Mouse (Mus musculus) cerebellum, postnatal 36 days (tissue): ENCODE data around the gene Ece1.

Experiments
- DNase-seq, 2 experiments: peaks; one replicate each; pipeline ENCODE4 v3.0.0; 2021 to 2022; ENCODE audit warnings: mixed read lengths in 2 of 2

Ece1 gene

DNA sequence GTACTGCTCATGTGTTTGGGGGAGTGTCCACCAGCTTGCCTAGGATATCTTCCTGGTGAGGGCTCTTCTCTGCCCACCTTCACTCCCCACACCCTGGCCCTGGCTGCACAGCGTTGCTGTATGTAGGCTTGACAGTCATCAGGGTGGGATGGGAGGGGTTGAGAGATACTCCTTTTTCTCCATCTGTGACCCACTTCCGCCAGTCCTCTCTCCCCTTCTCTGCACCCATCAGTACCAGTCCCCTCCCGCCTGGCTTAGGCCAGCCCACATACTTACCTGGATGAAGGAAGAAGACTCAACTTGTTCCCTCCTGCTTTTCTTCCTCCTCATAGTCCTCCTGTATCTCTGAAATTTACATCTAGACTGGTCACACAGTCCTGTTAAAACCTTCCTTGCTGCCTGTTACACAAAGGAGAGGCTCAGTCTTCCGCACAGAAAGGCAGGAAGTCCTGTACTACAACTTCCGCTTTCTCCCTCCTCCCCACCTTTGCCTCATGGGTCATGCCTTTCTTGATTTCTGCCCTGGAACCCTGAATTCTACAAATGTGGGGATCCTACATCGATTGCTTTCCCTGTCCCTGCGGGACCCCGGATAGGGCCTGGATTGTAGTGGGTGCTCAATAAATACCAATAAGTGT lies 21.6 kb downstream of the Ece1 start:
- no peak for DNase-seq

DNA sequence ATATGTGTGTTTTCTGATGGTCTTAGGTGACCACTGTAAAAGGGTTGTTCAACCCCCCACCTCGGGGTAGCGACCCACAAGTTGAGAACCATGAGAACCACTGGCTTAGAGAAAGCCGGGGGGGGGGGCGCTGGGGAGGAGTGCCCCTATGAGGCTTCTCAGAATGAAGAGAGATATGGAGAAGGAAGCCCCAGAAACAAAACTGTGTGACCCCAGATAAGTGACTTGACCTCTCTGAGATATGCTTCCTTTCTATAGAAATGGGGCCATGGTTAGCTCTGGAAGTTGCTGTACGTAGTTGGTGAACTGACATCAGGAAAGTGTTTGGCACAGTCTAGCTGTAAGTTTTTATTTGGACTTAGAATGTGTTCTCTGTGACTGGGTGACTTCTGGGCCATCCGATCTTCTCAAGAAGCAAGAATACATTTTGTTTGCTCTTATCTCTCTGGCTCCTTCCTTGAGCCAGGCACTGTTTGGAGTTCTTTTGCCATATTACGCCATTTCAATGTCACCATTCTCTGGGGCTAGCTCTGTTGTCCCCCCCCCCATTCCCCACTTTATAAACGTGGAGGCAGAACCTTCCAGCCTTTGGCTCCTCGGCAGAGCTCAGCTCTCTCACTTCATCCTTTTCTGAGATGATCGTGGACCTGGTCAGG lies 25.4 kb downstream of the Ece1 start:
- no peak for DNase-seq

- DNase-seq = no peak
These were observed 26.0 kb downstream of the Ece1 start for GRCm38 (mm10) chr4:137887993-137888388.

DNA sequence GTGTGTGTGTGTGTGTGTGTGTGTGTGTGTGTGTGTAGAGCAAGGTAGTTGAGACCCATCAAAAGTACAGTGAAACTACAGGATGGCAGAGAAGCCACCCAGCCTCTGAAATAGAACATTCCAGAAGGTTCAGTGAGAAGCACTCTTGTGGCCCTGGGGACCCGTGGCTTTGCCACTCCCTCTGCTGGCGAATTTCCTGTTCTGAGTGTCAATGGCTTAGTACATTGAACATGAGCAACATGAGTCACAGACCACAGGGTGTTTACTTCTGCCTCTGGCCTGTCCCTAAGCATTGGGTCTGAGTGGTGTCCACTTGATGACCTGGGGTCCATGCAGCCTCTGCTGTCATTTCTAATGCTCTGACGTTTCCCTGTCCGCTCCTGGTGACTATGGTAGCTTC lies 28.6 kb downstream of the Ece1 start:
- DNase-seq = no peak

- DNase-seq = no peak
These were observed 29.6 kb downstream of the Ece1 start for GRCm38 (mm10) chr4:137891553-137892145.

GRCm38 (mm10) chr4:137892713-137893242 lies 30.7 kb downstream of the Ece1 start:
- no peak for DNase-seq

GRCm38 (mm10) chr4:137896612-137897297 lies 34.7 kb downstream of the Ece1 start:
- no peak for DNase-seq

- peak; percentile 48 to 52 for DNase-seq
These were observed 35.2 kb downstream of the Ece1 start for GRCm38 (mm10) chr4:137897298-137897612.

DNA sequence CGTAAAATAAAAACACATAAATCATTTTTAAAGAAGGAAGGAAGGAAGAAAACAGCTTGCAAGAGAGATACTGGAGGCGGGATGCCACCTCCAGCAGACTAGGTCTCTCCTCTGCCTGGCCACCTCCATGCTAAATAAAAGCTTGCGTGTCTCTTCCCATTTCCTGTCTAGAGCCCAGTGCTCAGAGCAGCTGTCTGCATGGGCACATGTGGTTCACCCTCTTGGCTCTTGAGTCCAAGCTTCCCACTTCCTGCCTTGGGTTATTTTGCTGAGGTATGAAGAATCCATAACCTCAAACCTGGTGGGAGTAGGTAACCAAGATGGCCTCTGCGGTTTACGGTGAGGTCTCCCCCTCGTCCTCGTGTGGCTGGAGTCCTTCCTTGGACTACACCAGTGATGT lies 36.5 kb downstream of the Ece1 start:
- DNase-seq = no peak

- no peak for DNase-seq
These were observed 40.2 kb downstream of the Ece1 start for GRCm38 (mm10) chr4:137902268-137902667.

GRCm38 (mm10) chr4:137902873-137903272 lies 40.8 kb downstream of the Ece1 start:
- DNase-seq = no peak

DNA sequence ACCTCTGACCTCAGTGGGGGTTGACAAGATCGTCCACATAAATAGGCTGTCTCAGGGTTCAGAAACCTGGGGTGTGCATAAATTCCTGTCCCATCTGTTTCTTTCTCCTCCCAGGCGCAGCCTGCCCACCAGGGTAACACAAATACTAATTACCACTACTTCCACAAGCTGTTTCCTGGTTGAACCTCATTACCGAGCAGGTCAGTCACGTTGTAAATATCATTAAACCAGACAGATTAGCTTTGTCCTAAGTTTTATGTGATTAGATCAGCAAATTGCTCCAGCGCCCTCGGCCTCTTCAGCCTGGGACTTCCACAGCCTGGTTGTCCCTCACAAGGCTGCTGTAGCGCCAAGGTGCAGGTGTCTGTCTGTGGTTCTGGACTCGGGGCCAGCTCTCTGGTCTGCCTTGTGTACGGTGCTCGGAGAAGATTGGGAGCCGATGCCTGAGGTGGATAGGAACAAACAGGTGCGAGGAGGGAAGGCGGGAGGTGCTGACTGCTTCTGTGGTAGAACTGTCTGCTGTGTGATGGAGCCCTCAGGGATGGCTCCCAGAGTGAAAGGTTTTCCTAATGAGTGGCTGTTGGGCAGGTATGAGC lies 43.0 kb downstream of the Ece1 start:
- peak; percentile 37 to 44 for DNase-seq

DNA sequence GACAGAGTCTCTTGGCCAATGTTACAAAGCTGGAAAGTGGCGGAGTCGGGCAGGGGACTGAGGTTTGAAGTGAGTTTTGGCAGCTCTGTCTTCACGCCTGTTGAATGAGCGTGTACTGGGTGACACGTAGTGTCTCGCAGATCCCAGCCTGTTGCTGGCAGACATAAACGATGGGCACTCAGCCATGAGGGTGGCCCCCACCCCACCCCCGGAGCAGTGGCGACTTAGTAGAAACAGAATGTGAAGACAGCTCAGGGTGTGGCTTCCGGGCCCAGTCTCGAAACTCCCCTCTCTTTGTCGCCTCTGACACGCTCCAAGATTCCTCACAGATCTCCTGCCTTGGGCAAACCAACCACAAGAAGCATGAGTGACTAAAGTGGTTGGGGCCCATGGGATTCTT lies 45.9 kb downstream of the Ece1 start:
- no peak for DNase-seq

DNA sequence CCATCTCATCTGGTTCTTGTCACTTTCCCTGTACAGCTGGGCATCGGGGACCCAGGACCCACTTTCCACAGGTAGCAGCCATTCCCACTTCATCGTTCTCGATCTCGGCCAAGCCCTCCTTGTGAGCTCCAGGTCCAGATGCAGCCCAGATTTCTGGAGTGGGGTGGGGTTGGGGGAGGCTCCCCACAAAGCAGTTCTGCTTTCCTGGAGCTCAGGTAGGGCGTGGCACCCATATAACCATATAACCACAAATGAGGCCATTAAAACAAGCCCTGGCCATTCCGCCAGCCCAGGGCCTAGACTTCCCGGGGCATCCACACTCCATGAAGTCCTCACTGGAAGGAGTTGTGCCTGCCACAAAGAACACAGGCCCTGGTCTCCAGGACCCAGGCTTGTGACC lies 46.5 kb downstream of the Ece1 start:
- no peak for DNase-seq

DNA sequence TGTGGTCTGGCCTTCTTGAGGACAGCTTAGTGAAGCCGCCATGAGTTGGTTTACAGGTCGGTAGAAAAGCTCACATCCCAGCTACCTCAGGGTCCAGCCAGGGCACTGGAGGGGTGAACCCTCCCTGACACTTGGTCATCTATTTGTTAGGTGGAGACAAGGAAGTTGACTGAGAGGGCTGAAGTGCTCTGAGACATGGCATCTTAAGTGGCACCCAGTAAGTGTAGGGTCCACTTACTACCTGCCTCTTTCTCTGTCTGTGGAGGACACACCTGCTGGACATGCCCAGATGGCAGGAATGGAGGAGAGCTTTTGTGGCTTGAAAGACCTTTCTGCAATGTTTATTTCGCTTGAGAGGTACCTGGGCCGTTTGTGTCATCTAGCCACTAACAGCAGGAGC lies 46.9 kb downstream of the Ece1 start:
- no peak for DNase-seq

DNA sequence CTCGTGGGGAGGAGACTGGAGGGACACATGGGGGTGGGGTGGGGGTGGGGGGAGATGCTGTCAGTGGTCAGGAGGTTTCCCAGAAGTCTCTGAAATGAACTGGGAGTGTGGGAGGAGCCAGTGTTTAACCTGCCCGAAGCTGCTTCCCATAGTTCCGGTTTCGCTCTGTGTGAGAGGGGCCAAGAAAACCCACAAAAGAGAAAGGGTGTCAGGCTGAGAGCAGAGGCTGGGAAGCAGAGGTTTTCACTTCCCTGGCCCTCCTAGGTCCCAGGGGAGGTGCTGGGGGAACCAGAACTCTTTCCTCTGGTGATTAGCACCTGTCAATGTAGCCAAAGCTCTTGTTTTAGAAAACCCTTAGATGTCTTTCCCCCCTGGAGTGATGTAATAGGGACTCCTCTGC lies 47.4 kb downstream of the Ece1 start:
- DNase-seq = no peak

- peak in 1 of 2 experiments; percentile 44 for DNase-seq
These were observed 48.5 kb downstream of the Ece1 start for GRCm38 (mm10) chr4:137910382-137911009.

DNA sequence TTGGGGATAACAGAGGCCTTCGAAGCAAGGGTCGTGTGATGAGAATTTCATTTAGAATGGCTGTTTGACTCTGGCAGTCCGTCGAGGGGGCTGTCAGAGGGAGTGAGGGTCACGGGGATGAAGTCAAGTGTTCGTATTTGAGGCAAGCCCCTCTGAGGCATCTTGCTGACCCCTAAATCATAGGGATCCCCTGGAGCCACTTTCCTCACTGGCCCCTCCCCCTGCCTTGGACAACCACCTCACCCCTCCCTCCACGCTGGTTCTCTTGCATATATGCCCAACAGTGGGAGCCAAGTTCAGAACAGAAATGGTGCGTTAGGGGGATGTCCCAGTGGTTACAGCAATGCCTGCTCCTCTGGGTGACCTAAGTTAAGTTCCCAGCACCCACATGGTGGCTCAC lies 49.6 kb downstream of the Ece1 start:
- DNase-seq = no peak

GRCm38 (mm10) chr4:137912768-137913305 lies 50.8 kb downstream of the Ece1 start:
- DNase-seq = no peak

DNA sequence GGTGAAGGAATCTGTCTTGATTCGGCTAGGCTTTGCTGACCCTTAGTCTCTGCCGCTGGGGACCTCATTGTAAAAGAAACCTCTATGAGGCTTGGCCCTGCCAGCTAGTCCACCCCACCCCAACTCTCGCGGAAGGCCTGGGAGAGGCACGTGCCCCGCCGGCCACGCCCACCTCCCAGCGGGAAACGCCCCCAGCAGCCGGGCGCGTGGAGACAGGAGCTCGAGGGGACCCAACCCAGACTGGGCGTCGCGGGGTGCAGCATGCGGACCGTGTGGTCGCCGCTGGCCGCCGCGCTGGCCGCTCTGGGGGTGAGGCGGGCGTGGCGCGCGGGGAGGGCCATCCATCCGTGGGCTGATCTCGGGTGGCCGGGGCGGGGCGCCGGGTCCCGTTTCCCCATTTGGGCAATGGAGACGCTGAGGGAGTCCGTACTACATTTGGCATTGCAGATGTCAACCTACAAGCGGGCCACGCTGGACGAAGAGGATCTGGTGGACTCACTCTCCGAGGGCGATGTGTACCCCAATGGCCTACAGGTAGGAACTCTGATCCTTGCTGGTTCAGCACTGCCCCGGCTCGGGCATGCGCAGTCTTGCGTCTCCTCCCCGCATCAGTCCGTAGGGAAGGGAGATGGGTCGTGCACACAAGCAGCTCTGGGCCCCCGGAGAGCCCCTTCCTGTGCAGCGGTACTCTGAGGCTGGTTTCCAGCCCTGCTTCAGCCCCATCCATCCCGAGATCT lies 51.5 kb downstream of the Ece1 start:
- DNase-seq = no peak

DNA sequence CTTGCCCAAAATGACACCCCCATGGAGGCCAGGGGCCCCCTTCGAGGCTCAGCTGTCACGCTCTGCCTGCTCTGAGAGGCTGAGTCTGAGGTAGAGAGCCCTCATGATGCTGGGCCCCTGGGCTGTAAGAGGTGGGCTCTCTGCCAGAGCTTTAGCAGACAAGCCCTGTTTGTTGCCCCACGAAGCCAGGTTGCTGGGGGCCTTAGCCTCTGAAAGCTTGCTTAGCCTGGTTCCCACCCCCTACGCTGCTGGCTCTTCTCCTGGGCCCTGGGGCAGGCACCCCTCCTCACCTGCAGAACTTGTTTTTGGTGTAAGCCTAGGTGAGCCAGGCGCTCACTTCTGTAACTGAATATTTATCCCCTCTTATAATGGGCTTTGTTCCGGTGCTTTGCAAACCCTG lies 55.6 kb downstream of the Ece1 start:
- no peak for DNase-seq

DNA sequence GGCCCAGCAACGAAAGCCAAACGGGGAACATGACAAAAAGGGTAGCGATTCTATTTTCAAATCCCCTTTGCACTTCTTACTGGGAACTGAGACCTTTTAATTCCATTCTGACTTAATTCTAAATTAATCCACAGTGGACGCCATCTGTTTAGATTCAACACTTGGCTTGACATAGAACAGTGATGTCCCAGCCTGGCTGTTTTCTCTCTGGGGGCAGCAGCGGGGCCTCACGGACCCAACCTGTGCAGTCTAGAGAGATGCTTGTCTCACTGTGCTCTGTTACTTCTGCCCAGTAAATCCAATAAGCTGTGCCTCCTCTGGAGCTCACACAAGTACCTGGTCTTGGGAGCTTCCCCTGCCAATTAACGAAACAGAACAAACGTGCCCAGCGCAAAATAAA lies 56.5 kb downstream of the Ece1 start:
- no peak for DNase-seq
